Mouse (Mus musculus) heart, embryonic 15.5 days (tissue): ENCODE measurements around the gene Ints1. TPM values are rescaled to one million over a fixed set of nuclear protein-coding genes. Genes with fewer than 3 reads are reported as not detected.

Source experiments
- ATAC-seq: fragments of 200-750 bp; cut with Nextera tagmentation; replicated peaks from 2 replicates; pipeline ENCODE4 v1.8.0; 2017; ENCODE audit warnings: low read depth, moderate TSS enrichment; ENCODE audit not compliant: insufficient number of reproducible peaks, insufficient read depth, low FRiP score
- H3K27ac ChIP-seq: fragments of 300-500 bp; sonication (generic); 2 replicates; pipeline ENCODE4 v1.5.1; 2015; ENCODE audit warnings: mild to moderate bottlenecking, inconsistent platforms
- H3K27me3 ChIP-seq: fragments of 300-500 bp; sonication (generic); 2 replicates; pipeline ENCODE4 v1.6.1; 2015; ENCODE audit warnings: inconsistent platforms
- H3K36me3 ChIP-seq: fragments of 300-500 bp; sonication (generic); 2 replicates; pipeline ENCODE4 v1.6.1; 2015; ENCODE audit warnings: mild to moderate bottlenecking, inconsistent platforms
- H3K4me1 ChIP-seq: fragments of 300-500 bp; sonication (generic); replicated peaks from 2 replicates; pipeline ENCODE4 v1.6.1; 2015; ENCODE audit warnings: inconsistent platforms
- H3K4me2 ChIP-seq: fragments of 300-500 bp; sonication (generic); 2 replicates; pipeline ENCODE4 v1.6.1; 2015; ENCODE audit warnings: inconsistent platforms, mild to moderate bottlenecking, moderate library complexity
- H3K4me3 ChIP-seq: fragments of 300-500 bp; sonication (generic); 2 replicates; pipeline ENCODE4 v1.5.1; 2015; ENCODE audit warnings: mild to moderate bottlenecking, inconsistent platforms
- H3K9ac ChIP-seq: fragments of 300-500 bp; sonication (generic); 2 replicates; pipeline ENCODE4 v1.6.1; 2015; ENCODE audit warnings: mild to moderate bottlenecking, inconsistent platforms
- H3K9me3 ChIP-seq: fragments of 300-500 bp; sonication (generic); replicated peaks from 2 replicates; pipeline ENCODE4 v1.6.1; 2016; ENCODE audit warnings: inconsistent platforms
- WGBS: fragments of 180-500 bp; shearing (Covaris S2); methylation state at CpG from one replicate; pipeline ENCODE4 v1.1.7; 2015; ENCODE audit warnings: mixed read lengths; 5-methylcytosine and 5-hydroxymethylcytosine counted together
- polyA plus RNA-seq: library from polyadenylated mRNA; unstranded; fragments of >200 nt; fragmentation: Nextera tagmentation; extraction: Ambion mirVana; gene quantifications from 2 replicates; pipeline ENCODE4 v1.2.1, GENCODE M21; 2015

Gene Ints1
- 12.6 and 20.6 TPM in 2 replicates for polyA plus RNA-seq

GRCm38 (mm10) chr5:139775216-139775926, at the start of gene Ints1:
Gene Ints1 (minus strand): TSS chr5:139775674.
- ATAC-seq = peak; percentile 84
- Histone ChIP-seq H3K4me2 (peak within 1 kb of the TSS; percentile 90), H3K4me3 (peak within 1 kb of the TSS; percentile 87), H3K4me1 (peaks cover 10% of the 10 kb centered on the region), H3K9ac (peak within 1 kb of the TSS; percentile 84), H3K9me3 (no peaks in the 10 kb centered on the region), H3K36me3 (peaks cover 28% of the 10 kb centered on the region), H3K27me3 (no peaks in the 10 kb centered on the region), H3K27ac (peak within 1 kb of the TSS; percentile 21; the same call in 1 of the 2 replicates)
- WGBS = under 1% methylated on average over 55 of the region's 55 CpGs

GRCm38 (mm10) chr5:139824531-139824930, 49.1 kb upstream of the Ints1 start:
- Histone ChIP-seq H3K4me3 (no peak overlapping the region), H3K27ac (no peak overlapping the region), H3K4me2 (no peak overlapping the region), H3K4me1 (peaks cover 13% of the 10 kb centered on the region), H3K36me3 (peaks cover 22% of the 10 kb centered on the region), H3K9ac (no peak overlapping the region), H3K27me3 (no peaks in the 10 kb centered on the region), H3K9me3 (no peaks in the 10 kb centered on the region)
- 95% methylated on average over 10 of the region's 10 CpGs for WGBS
- ATAC-seq = no peak

GRCm38 (mm10) chr5:139821466-139822459, 46.3 kb upstream of the Ints1 start:
- 74% methylated on average over 12 of the region's 12 CpGs for WGBS
- Histone ChIP-seq H3K4me2 (no peak overlapping the region), H3K27me3 (no peaks in the 10 kb centered on the region), H3K9ac (no peak overlapping the region), H3K9me3 (no peaks in the 10 kb centered on the region), H3K4me3 (no peak overlapping the region), H3K36me3 (peaks cover 22% of the 10 kb centered on the region), H3K4me1 (peaks cover 13% of the 10 kb centered on the region), H3K27ac (no peak overlapping the region)
- no peak for ATAC-seq

- H3K4me1 ChIP-seq = peaks cover 6% of the 10 kb centered on the region; the same call in 1 of the 2 replicates
- no peak within 1 kb of the TSS for H3K9ac ChIP-seq
- no peak within 1 kb of the TSS for H3K4me3 ChIP-seq
- ATAC-seq = no peak
- WGBS = 75% methylated on average over 9 of the region's 9 CpGs
- H3K27me3 ChIP-seq = peaks cover 4% of the 10 kb centered on the region
- no peak within 1 kb of the TSS for H3K4me2 ChIP-seq
- peaks cover 20% of the 10 kb centered on the region for H3K36me3 ChIP-seq
- no peaks in the 10 kb centered on the region for H3K9me3 ChIP-seq
- no peak within 1 kb of the TSS for H3K27ac ChIP-seq
Measured at GRCm38 (mm10) chr5:139819538-139820181, 44.2 kb upstream of the Ints1 start, which contains the start of gene Tmem184a. Gene Tmem184a (minus strand): TSS chr5:139819917.

- peaks cover 15% of the 10 kb centered on the region for H3K36me3 ChIP-seq
- ATAC-seq = no peak
- H3K27ac ChIP-seq = no peak overlapping the region
Measured at GRCm38 (mm10) chr5:139818801-139819200, 43.3 kb upstream of the Ints1 start.

GRCm38 (mm10) chr5:139818056-139818455, 42.6 kb upstream of the Ints1 start:
- H3K27me3 ChIP-seq = peaks cover 17% of the 10 kb centered on the region
- peaks cover 6% of the 10 kb centered on the region; the same call in 1 of the 2 replicates for H3K4me1 ChIP-seq
- peaks cover 11% of the 10 kb centered on the region for H3K36me3 ChIP-seq
- ATAC-seq = no peak
- H3K9ac ChIP-seq = no peak overlapping the region
- H3K9me3 ChIP-seq = no peaks in the 10 kb centered on the region
- no peak overlapping the region for H3K4me2 ChIP-seq
- no peak overlapping the region for H3K27ac ChIP-seq
- 76% methylated on average over 3 of the region's 3 CpGs for WGBS
- no peak overlapping the region for H3K4me3 ChIP-seq

More at GRCm38 (mm10) chr5:139818801-139819200, 43.3 kb upstream of the Ints1 start:
- WGBS = 41% methylated on average over 4 of the region's 4 CpGs
- Histone ChIP-seq H3K4me3 (no peak overlapping the region), H3K27me3 (peaks cover 12% of the 10 kb centered on the region), H3K4me1 (peaks cover 6% of the 10 kb centered on the region; the same call in 1 of the 2 replicates), H3K9ac (no peak overlapping the region), H3K9me3 (no peaks in the 10 kb centered on the region), H3K4me2 (no peak overlapping the region)

GRCm38 (mm10) chr5:139817292-139817691, 41.8 kb upstream of the Ints1 start:
- no peak overlapping the region for H3K27ac ChIP-seq
- peaks cover 4% of the 10 kb centered on the region; the same call in 1 of the 2 replicates for H3K36me3 ChIP-seq
- no peak for ATAC-seq
- H3K9ac ChIP-seq = no peak overlapping the region
- no peak overlapping the region for H3K4me2 ChIP-seq
- H3K9me3 ChIP-seq = no peaks in the 10 kb centered on the region
- no peak overlapping the region for H3K4me3 ChIP-seq
- H3K4me1 ChIP-seq = peaks cover 6% of the 10 kb centered on the region; the same call in 1 of the 2 replicates
- 4% methylated on average over 1 of the region's 1 CpGs for WGBS
- H3K27me3 ChIP-seq = peaks cover 21% of the 10 kb centered on the region

GRCm38 (mm10) chr5:139816445-139816844, 41.0 kb upstream of the Ints1 start:
- peaks cover 6% of the 10 kb centered on the region; the same call in 1 of the 2 replicates for H3K4me1 ChIP-seq
- H3K9ac ChIP-seq = no peak overlapping the region
- ATAC-seq = no peak
- no peak overlapping the region for H3K27ac ChIP-seq
- peaks cover 25% of the 10 kb centered on the region for H3K27me3 ChIP-seq
- no peak overlapping the region for H3K4me3 ChIP-seq
- no peak overlapping the region for H3K4me2 ChIP-seq
- no peaks in the 10 kb centered on the region for H3K36me3 ChIP-seq
- no peaks in the 10 kb centered on the region for H3K9me3 ChIP-seq

- Histone ChIP-seq H3K9me3 (no peaks in the 10 kb centered on the region), H3K27ac (no peak overlapping the region), H3K4me3 (no peak overlapping the region), H3K36me3 (no peaks in the 10 kb centered on the region), H3K27me3 (peaks cover 25% of the 10 kb centered on the region), H3K4me1 (peaks cover 6% of the 10 kb centered on the region; the same call in 1 of the 2 replicates), H3K9ac (no peak overlapping the region), H3K4me2 (no peak overlapping the region)
- no peak for ATAC-seq
- 35% methylated on average over 6 of the region's 6 CpGs for WGBS
Measured at GRCm38 (mm10) chr5:139815964-139816363, 40.5 kb upstream of the Ints1 start.

- H3K4me2 ChIP-seq = no peak overlapping the region
- H3K9me3 ChIP-seq = no peaks in the 10 kb centered on the region
- WGBS = 19% methylated on average over 13 of the region's 13 CpGs
- H3K36me3 ChIP-seq = no peaks in the 10 kb centered on the region
- no peak overlapping the region for H3K27ac ChIP-seq
- peaks cover 25% of the 10 kb centered on the region for H3K27me3 ChIP-seq
- peaks cover 6% of the 10 kb centered on the region; the same call in 1 of the 2 replicates for H3K4me1 ChIP-seq
- no peak overlapping the region; the same call in 1 of the 2 replicates for H3K4me3 ChIP-seq
- no peak overlapping the region for H3K9ac ChIP-seq
- ATAC-seq = 0 out of 2 replicates have a peak, but pooled peaks have one; percentile 9
Measured at GRCm38 (mm10) chr5:139813963-139814381, 38.5 kb upstream of the Ints1 start.
